Mouse (Mus musculus) embryonic facial prominence, embryonic 11.5 days (tissue): ENCODE measurements at regions not wholly inside any gene's neighbourhood (a gene's known extent, or its start where the extent isn't known, plus 50 kb on each side); places are given as distances from the start of the nearest gene placed in this dataset.

ENCODE experiments used
- ATAC-seq: fragments of 200-750 bp; cut with Nextera tagmentation; replicated peaks from 2 replicates; pipeline ENCODE4 v1.8.0; 2017; ENCODE audit warnings: low read depth; ENCODE audit not compliant: insufficient number of reproducible peaks, low FRiP score, low TSS enrichment
- DNase-seq: peaks from one replicate; pipeline ENCODE4 v3.0.0-alpha.2; 2015; ENCODE audit warnings: low spot score
- H3K27ac ChIP-seq: fragments of 300-500 bp; sonication (generic); replicated peaks from 2 replicates; pipeline ENCODE4 v1.5.1; 2014; ENCODE audit warnings: mild to moderate bottlenecking, low read depth, low read length, control low read depth
- H3K27me3 ChIP-seq: fragments of 300-500 bp; sonication (generic); 2 replicates; pipeline ENCODE4 v1.6.1; 2014; ENCODE audit warnings: mild to moderate bottlenecking, low read length, moderate library complexity, mixed read lengths; ENCODE audit not compliant: control insufficient read depth, insufficient read depth
- H3K36me3 ChIP-seq: fragments of 300-500 bp; sonication (generic); replicated peaks from 2 replicates; pipeline ENCODE4 v1.6.1; 2014; ENCODE audit warnings: low read depth, mild to moderate bottlenecking, low read length, moderate library complexity, mixed read lengths; ENCODE audit not compliant: control insufficient read depth, insufficient read depth
- H3K4me1 ChIP-seq: fragments of 300-500 bp; sonication (generic); 2 replicates; pipeline ENCODE4 v1.6.1; 2014; ENCODE audit warnings: low read length, mixed read lengths; ENCODE audit not compliant: control insufficient read depth, insufficient read depth
- H3K4me2 ChIP-seq: fragments of 300-500 bp; sonication (generic); 2 replicates; pipeline ENCODE4 v1.6.1; 2014; ENCODE audit warnings: low read depth, mild to moderate bottlenecking, control low read depth, low read length, moderate library complexity
- H3K4me3 ChIP-seq: fragments of 300-500 bp; sonication (generic); 2 replicates; pipeline ENCODE4 v1.5.1; 2014; ENCODE audit warnings: low read depth, low read length, control low read depth
- H3K9ac ChIP-seq: fragments of 300-500 bp; sonication (generic); replicated peaks from 2 replicates; pipeline ENCODE4 v1.6.1; 2014; ENCODE audit warnings: mild to moderate bottlenecking, control low read depth, low read length
- H3K9me3 ChIP-seq: fragments of 300-500 bp; sonication (generic); replicated peaks from 2 replicates; pipeline ENCODE4 v1.6.1; 2016; ENCODE audit warnings: mild to moderate bottlenecking, low read length, inconsistent platforms, mixed read lengths; ENCODE audit not compliant: control insufficient read depth
- WGBS: fragments of 180-500 bp; shearing (Covaris S2); extraction: QIAGEN DNeasy Blood & Tissue Kit; methylation state at CpG from one replicate; pipeline ENCODE4 v1.1.7; 2014; 5-methylcytosine and 5-hydroxymethylcytosine counted together

GRCm38 (mm10) chr3:149152312-149152711 lies 162.0 kb upstream of the Adgrl2 start:
- 75% methylated on average over 4 of the region's 4 CpGs for WGBS
- Histone ChIP-seq H3K4me3 (no peak overlapping the region), H3K27ac (no peak overlapping the region), H3K27me3 (no peaks in the 10 kb centered on the region), H3K4me2 (no peak overlapping the region), H3K9me3 (no peaks in the 10 kb centered on the region), H3K9ac (no peak overlapping the region), H3K4me1 (no peaks in the 10 kb centered on the region), H3K36me3 (no peaks in the 10 kb centered on the region)
- no peak for ATAC-seq
- no peak for DNase-seq

GRCm38 (mm10) chr3:149150796-149151195 lies 160.4 kb upstream of the Adgrl2 start:
- Histone ChIP-seq H3K27ac (no peak overlapping the region), H3K36me3 (no peaks in the 10 kb centered on the region), H3K4me1 (no peaks in the 10 kb centered on the region), H3K4me3 (no peak overlapping the region), H3K9me3 (no peaks in the 10 kb centered on the region), H3K27me3 (no peaks in the 10 kb centered on the region), H3K9ac (no peak overlapping the region), H3K4me2 (no peak overlapping the region)
- ATAC-seq (no peak), DNase-seq (no peak)
- 83% methylated on average over 3 of the region's 3 CpGs for WGBS

- H3K9ac ChIP-seq: no peak overlapping the region
- peak; percentile 45 for DNase-seq
- no peaks in the 10 kb centered on the region for H3K9me3 ChIP-seq
- no peaks in the 10 kb centered on the region for H3K36me3 ChIP-seq
- no peak for ATAC-seq
- H3K27ac ChIP-seq: no peak overlapping the region
- no peaks in the 10 kb centered on the region for H3K4me1 ChIP-seq
- H3K4me3 ChIP-seq: no peak overlapping the region
- H3K27me3 ChIP-seq: no peaks in the 10 kb centered on the region
- no peak overlapping the region for H3K4me2 ChIP-seq
- WGBS: 59% methylated on average over 8 of the region's 8 CpGs
Measured at GRCm38 (mm10) chr3:149148608-149149007, 158.3 kb upstream of the Adgrl2 start.

- Histone ChIP-seq H3K4me2 (no peak overlapping the region), H3K4me1 (no peaks in the 10 kb centered on the region), H3K36me3 (no peaks in the 10 kb centered on the region), H3K4me3 (no peak overlapping the region), H3K27ac (no peak overlapping the region), H3K9ac (no peak overlapping the region), H3K9me3 (no peaks in the 10 kb centered on the region), H3K27me3 (no peaks in the 10 kb centered on the region)
- DNase-seq (no peak), ATAC-seq (no peak)
- WGBS: 93% methylated on average over 6 of the region's 6 CpGs
Measured at GRCm38 (mm10) chr3:149147916-149148315, 157.6 kb upstream of the Adgrl2 start.

- Histone ChIP-seq H3K36me3 (no peaks in the 10 kb centered on the region), H3K27ac (no peak overlapping the region), H3K4me1 (no peaks in the 10 kb centered on the region), H3K4me2 (no peak overlapping the region), H3K9ac (no peak overlapping the region), H3K27me3 (no peaks in the 10 kb centered on the region), H3K4me3 (no peak overlapping the region), H3K9me3 (no peaks in the 10 kb centered on the region)
- DNase-seq: no peak
- 63% methylated on average over 9 of the region's 9 CpGs for WGBS
- ATAC-seq: no peak
Measured at GRCm38 (mm10) chr3:149146673-149147072, 156.3 kb upstream of the Adgrl2 start.

- DNase-seq (no peak), ATAC-seq (no peak)
- Histone ChIP-seq H3K4me3 (no peak overlapping the region), H3K4me1 (no peaks in the 10 kb centered on the region), H3K9me3 (no peaks in the 10 kb centered on the region), H3K9ac (no peak overlapping the region), H3K27me3 (no peaks in the 10 kb centered on the region), H3K36me3 (no peaks in the 10 kb centered on the region), H3K27ac (no peak overlapping the region), H3K4me2 (no peak overlapping the region)
- WGBS: 89% methylated on average over 3 of the region's 3 CpGs
Measured at GRCm38 (mm10) chr3:149140461-149140860, 150.1 kb upstream of the Adgrl2 start.

GRCm38 (mm10) chr3:149134028-149134938 lies 143.9 kb upstream of the Adgrl2 start:
- Histone ChIP-seq H3K4me1 (no peaks in the 10 kb centered on the region), H3K4me2 (no peak overlapping the region), H3K4me3 (no peak overlapping the region), H3K27ac (no peak overlapping the region), H3K9ac (no peak overlapping the region), H3K27me3 (no peaks in the 10 kb centered on the region), H3K9me3 (no peaks in the 10 kb centered on the region), H3K36me3 (no peaks in the 10 kb centered on the region)
- WGBS: 87% methylated on average over 9 of the region's 9 CpGs
- ATAC-seq: no peak
- DNase-seq: no peak

- Histone ChIP-seq H3K9me3 (no peaks in the 10 kb centered on the region), H3K4me1 (no peaks in the 10 kb centered on the region), H3K27me3 (no peaks in the 10 kb centered on the region), H3K9ac (no peak overlapping the region), H3K4me2 (no peak overlapping the region), H3K27ac (no peak overlapping the region), H3K36me3 (no peaks in the 10 kb centered on the region), H3K4me3 (no peak overlapping the region)
- DNase-seq (no peak), ATAC-seq (no peak)
- WGBS: 89% methylated on average over 5 of the region's 5 CpGs
Measured at GRCm38 (mm10) chr3:149118806-149119205, 128.5 kb upstream of the Adgrl2 start.
